Mouse (Mus musculus) myocyte (in vitro differentiated cells): ENCODE results near the gene Ccnq. TPM values are rescaled to one million over a fixed set of nuclear protein-coding genes. Genes with fewer than 3 reads are reported as not detected.

ENCODE experiments used
- H3K27me3 ChIP-seq: one replicate; pipeline ENCODE4 v1.6.1; 2011; ENCODE audit not compliant: control insufficient read depth, insufficient read depth, insufficient read length
- H3K36me3 ChIP-seq: one replicate; pipeline ENCODE4 v1.6.1; 2011; ENCODE audit not compliant: control insufficient read depth, insufficient read depth
- H3K4me2 ChIP-seq: one replicate; pipeline ENCODE4 v1.6.1; 2011; ENCODE audit warnings: low read depth, control low read depth
- H3K4me3 ChIP-seq: one replicate; pipeline ENCODE4 v1.5.1; 2011; ENCODE audit warnings: mild to moderate bottlenecking, control low read depth, moderate library complexity
- H3K79me2 ChIP-seq: one replicate; pipeline ENCODE4 v1.6.1; 2011; ENCODE audit not compliant: control insufficient read depth, insufficient read depth
- H3ac ChIP-seq: one replicate; pipeline ENCODE4 v1.6.1; 2011; ENCODE audit not compliant: control insufficient read depth, insufficient read length
- CEBPB ChIP-seq: IDR thresholded peaks from 2 replicates; pipeline ENCODE4 v1.6.1; 2011; ENCODE audit warnings: mild to moderate bottlenecking, moderate library complexity; ENCODE audit not compliant: poor library complexity, insufficient read depth, severe bottlenecking
- E2F4 ChIP-seq: IDR thresholded peaks from one replicate; pipeline ENCODE4 v1.6.1; 2011; ENCODE audit warnings: mild to moderate bottlenecking, control low read depth, moderate library complexity; ENCODE audit not compliant: insufficient read depth
- MAX ChIP-seq: IDR thresholded peaks from one replicate; pipeline ENCODE4 v1.6.1; 2011; ENCODE audit warnings: low read depth, mild to moderate bottlenecking, control low read depth
- MYOD1 ChIP-seq, 3 experiments: IDR thresholded peaks; one replicate each; pipeline ENCODE4 v1.6.1; 2011; ENCODE audit warnings: control low read depth in 2 of 3, low read depth in 2 of 3, mild to moderate bottlenecking in 2 of 3, moderate library complexity in 1 of 3; ENCODE audit not compliant: insufficient read length in 2 of 3, control insufficient read depth in 1 of 3
- MYOG ChIP-seq, 3 experiments: IDR thresholded peaks; one replicate each; pipeline ENCODE4 v1.6.1; 2011; ENCODE audit warnings: control low read depth in 2 of 3, low read depth in 2 of 3, mild to moderate bottlenecking in 2 of 3; ENCODE audit not compliant: insufficient read length in 2 of 3, control insufficient read depth in 1 of 3, insufficient read depth in 1 of 3
- POLR2A ChIP-seq: IDR thresholded peaks from one replicate; pipeline ENCODE4 v1.6.1; 2011; ENCODE audit warnings: low read depth, mild to moderate bottlenecking, control low read depth, moderate library complexity; ENCODE audit not compliant: insufficient read length
- POLR2AphosphoS2 ChIP-seq: IDR thresholded peaks from one replicate; pipeline ENCODE4 v1.6.1; 2011; ENCODE audit warnings: low read depth, control low read depth; ENCODE audit not compliant: insufficient read length
- REST ChIP-seq: IDR thresholded peaks from one replicate; pipeline ENCODE4 v1.6.1; 2011; ENCODE audit warnings: mild to moderate bottlenecking, control low read depth, moderate library complexity; ENCODE audit not compliant: insufficient read depth, insufficient read length
- SRF ChIP-seq: IDR thresholded peaks from one replicate; pipeline ENCODE4 v1.6.1; 2011; ENCODE audit warnings: low read depth; ENCODE audit not compliant: control insufficient read depth, insufficient read length
- TCF12 ChIP-seq: IDR thresholded peaks from one replicate; pipeline ENCODE4 v1.6.1; 2011; ENCODE audit warnings: mild to moderate bottlenecking, control low read depth; ENCODE audit not compliant: poor library complexity, insufficient read depth, severe bottlenecking
- TCF3 ChIP-seq: IDR thresholded peaks from one replicate; pipeline ENCODE4 v1.6.1; 2011; ENCODE audit warnings: low read depth, control low read depth; ENCODE audit not compliant: insufficient read length
- USF1 ChIP-seq: IDR thresholded peaks from one replicate; pipeline ENCODE4 v1.6.1; 2011; ENCODE audit warnings: low read depth, mild to moderate bottlenecking, control low read depth, moderate library complexity
- polyA plus RNA-seq: library from polyadenylated mRNA; unstranded; fragments of >200 nt; fragmentation: generic; extraction: Trizol; gene quantifications from one replicate; pipeline ENCODE4 v1.2.1, GENCODE M21; 2012; ENCODE audit warnings: missing spikeins

Gene Ccnq
- polyA plus RNA-seq, 1 experiment = 32.8 TPM

DNA sequence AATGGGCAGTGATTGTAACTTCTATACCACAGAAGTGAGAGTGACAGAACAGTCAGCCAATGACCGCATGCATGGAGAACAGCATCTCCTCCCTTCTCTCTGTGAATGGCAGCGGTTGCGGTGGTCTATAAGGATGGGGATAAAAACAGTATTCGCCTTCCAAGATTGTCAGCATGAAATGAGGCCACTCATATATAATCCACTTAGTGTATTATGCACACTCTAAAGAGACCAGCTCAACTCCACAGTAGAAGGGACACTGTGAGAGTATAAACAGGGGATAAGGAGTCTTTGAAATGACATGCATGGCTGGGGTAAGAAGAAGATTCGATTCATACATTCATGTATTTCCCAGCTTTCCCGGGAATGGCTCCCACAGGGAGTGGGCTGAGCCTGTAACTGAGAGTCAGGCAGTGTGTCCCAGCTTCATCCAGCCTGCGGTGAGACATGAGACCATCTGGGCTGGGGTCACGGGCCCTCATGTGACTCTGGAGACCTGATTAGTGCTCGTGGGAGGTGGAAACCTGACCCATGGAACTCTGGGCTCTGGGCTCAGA is 31.3 kb upstream of the Ccnq start:
- Histone ChIP-seq H3K4me3 (no peak overlapping the region), H3ac (no peak overlapping the region), H3K36me3 (no peaks in the 10 kb centered on the region), H3K4me2 (no peak overlapping the region), H3K27me3 (peaks cover 39% of the 10 kb centered on the region), H3K79me2 (no peaks in the 10 kb centered on the region)
- TF ChIP-seq TCF12 = no peak
- no peak for TF ChIP-seq POLR2A
- no peak for TF ChIP-seq SRF
- no peak for TF ChIP-seq TCF3
- no peak for TF ChIP-seq MYOG (IDR thresholded peaks at IDR 0.05; ENCODE audit: control insufficient read depth in 1 of 3, insufficient read depth in 1 of 3, insufficient read length in 2 of 3, low read depth in 2 of 3)
- no peak for TF ChIP-seq USF1
- no peak for TF ChIP-seq CEBPB
- TF ChIP-seq MAX = no peak
- no peak for TF ChIP-seq POLR2AphosphoS2
- no peak for TF ChIP-seq MYOD1 (IDR thresholded peaks at IDR 0.05; ENCODE audit: control insufficient read depth in 1 of 3, insufficient read length in 2 of 3, low read depth in 2 of 3)
- TF ChIP-seq E2F4 = no peak
- TF ChIP-seq REST = no peak

GRCm38 (mm10) chr11:78782326-78782725 is 30.8 kb upstream of the Ccnq start:
- no peaks in the 10 kb centered on the region for H3K36me3 ChIP-seq
- TF ChIP-seq MAX = no peak
- no peak for TF ChIP-seq POLR2A
- TF ChIP-seq REST = no peak
- TF ChIP-seq CEBPB = no peak
- no peak for TF ChIP-seq TCF12
- H3K27me3 ChIP-seq = peaks cover 42% of the 10 kb centered on the region
- H3K4me3 ChIP-seq = no peak overlapping the region
- no peak overlapping the region for H3ac ChIP-seq
- H3K4me2 ChIP-seq = no peak overlapping the region
- no peaks in the 10 kb centered on the region for H3K79me2 ChIP-seq

- TF ChIP-seq TCF3 = no peak
- TF ChIP-seq MAX = no peak
- no peak for TF ChIP-seq MYOD1 (IDR thresholded peaks at IDR 0.05; ENCODE audit: control insufficient read depth in 1 of 3, insufficient read length in 2 of 3, low read depth in 2 of 3)
- TF ChIP-seq TCF12 = no peak
- no peak for TF ChIP-seq POLR2A
- TF ChIP-seq SRF = no peak
- TF ChIP-seq REST = no peak
- TF ChIP-seq POLR2AphosphoS2 = no peak
- TF ChIP-seq MYOG (IDR thresholded peaks at IDR 0.05; ENCODE audit: control insufficient read depth in 1 of 3, insufficient read depth in 1 of 3, insufficient read length in 2 of 3, low read depth in 2 of 3) = no peak
- TF ChIP-seq USF1 = no peak
- peaks cover 46% of the 10 kb centered on the region for H3K27me3 ChIP-seq
These were observed 29.0 kb upstream of the Ccnq start for GRCm38 (mm10) chr11:78780571-78780970.

DNA sequence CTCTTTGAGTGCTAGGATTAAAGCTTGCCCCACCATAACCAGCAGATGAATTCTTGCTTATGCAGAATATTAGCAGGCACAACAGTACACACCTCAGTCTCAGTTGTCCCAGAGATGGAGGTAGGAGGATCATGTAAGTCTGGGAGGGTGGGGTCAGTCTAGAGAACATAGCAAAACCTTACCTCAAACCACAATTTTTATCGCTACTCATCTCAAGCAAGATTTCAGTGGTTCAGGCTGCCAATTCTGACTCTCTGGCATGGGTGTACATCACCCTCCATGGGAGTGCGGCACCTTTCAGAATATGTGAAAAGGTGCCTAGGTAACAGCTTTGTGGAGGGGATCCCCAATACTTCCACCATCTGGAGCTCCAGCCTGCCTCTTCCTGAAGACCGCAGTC is 28.5 kb upstream of the Ccnq start:
- H3ac ChIP-seq = no peak overlapping the region
- no peak overlapping the region for H3K4me3 ChIP-seq
- TF ChIP-seq CEBPB = no peak
- TF ChIP-seq POLR2A = no peak
- no peak for TF ChIP-seq MAX
- TF ChIP-seq POLR2AphosphoS2 = no peak
- no peak for TF ChIP-seq MYOG (IDR thresholded peaks at IDR 0.05; ENCODE audit: control insufficient read depth in 1 of 3, insufficient read depth in 1 of 3, insufficient read length in 2 of 3, low read depth in 2 of 3)
- TF ChIP-seq E2F4 = no peak
- no peak for TF ChIP-seq TCF12
- no peak for TF ChIP-seq USF1
- no peak for TF ChIP-seq REST
- no peak for TF ChIP-seq SRF
- no peak for TF ChIP-seq MYOD1 (IDR thresholded peaks at IDR 0.05; ENCODE audit: control insufficient read depth in 1 of 3, insufficient read length in 2 of 3, low read depth in 2 of 3)
- TF ChIP-seq TCF3 = no peak
- H3K4me2 ChIP-seq = no peak overlapping the region
- H3K36me3 ChIP-seq = no peaks in the 10 kb centered on the region
- H3K27me3 ChIP-seq = peaks cover 44% of the 10 kb centered on the region
- no peaks in the 10 kb centered on the region for H3K79me2 ChIP-seq

More at GRCm38 (mm10) chr11:78780571-78780970, 29.0 kb upstream of the Ccnq start:
- no peaks in the 10 kb centered on the region for H3K36me3 ChIP-seq
- H3K4me3 ChIP-seq = no peak overlapping the region
- no peak overlapping the region for H3K4me2 ChIP-seq
- H3ac ChIP-seq = no peak overlapping the region
- no peaks in the 10 kb centered on the region for H3K79me2 ChIP-seq

DNA sequence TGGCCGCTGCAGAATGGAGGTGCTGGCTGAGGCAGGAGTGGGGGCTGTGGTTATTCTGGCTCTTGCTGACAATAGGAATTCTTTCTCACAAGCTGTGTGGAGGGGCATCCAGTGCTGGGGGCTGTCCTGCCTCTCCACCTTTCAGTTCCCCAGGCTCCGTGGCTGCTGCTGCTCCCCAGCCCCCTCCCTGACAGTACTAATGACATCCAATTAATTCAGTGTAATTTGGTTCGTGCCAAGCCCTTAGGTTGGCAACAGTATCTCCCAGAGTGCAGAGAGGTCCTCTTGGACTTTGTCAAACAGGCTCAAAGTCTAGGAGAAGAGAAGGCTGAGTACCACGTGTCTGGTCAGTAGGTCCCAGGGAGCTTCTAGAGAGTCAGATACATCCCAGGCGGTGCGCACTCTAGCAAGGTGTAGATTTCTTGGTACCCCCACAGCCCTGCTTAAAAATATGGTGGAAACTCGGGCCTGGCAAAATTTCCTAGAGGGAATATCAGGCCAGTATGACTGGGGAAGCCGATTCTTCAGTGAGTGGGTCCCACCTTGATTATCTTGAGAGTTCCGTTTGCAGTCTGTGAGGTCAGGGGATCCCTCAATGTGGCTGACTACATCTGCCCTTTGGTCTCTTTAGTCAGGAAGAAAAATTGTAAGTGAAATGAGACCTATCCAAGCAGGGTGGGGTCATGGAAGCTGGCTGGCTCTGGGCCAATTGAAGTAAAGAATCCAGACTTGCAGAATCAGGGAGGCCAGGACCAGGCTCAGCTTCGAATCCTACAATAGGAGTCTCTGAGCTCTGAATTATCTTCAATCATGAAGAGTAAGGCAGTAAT is 26.5 kb upstream of the Ccnq start:
- Histone ChIP-seq H3K27me3 (peaks cover 44% of the 10 kb centered on the region), H3K4me3 (no peak overlapping the region), H3K79me2 (no peaks in the 10 kb centered on the region), H3K4me2 (no peak overlapping the region), H3K36me3 (no peaks in the 10 kb centered on the region), H3ac (no peak overlapping the region)
- TF ChIP-seq REST (no peak), SRF (no peak), MYOD1 (IDR thresholded peaks at IDR 0.05; ENCODE audit: control insufficient read depth in 1 of 3, insufficient read length in 2 of 3, low read depth in 2 of 3) (no peak), POLR2A (no peak), E2F4 (no peak), CEBPB (no peak), TCF12 (no peak), MAX (no peak), MYOG (IDR thresholded peaks at IDR 0.05; ENCODE audit: control insufficient read depth in 1 of 3, insufficient read depth in 1 of 3, insufficient read length in 2 of 3, low read depth in 2 of 3) (no peak), POLR2AphosphoS2 (no peak), TCF3 (no peak), USF1 (no peak)
